Mouse (Mus musculus) retina, embryonic 14.5 days (tissue): ENCODE measurements around the gene Cltc.
"Not testable (repeated sequence)": the region's sequence is repeated elsewhere in the genome, so short reads cannot be mapped to it uniquely, and the experiment has no call there.

Experiments used
- DNase-seq: peaks from one replicate; pipeline ENCODE4 v3.0.0-alpha.2; 2015; ENCODE audit warnings: low spot score

Gene Cltc

DNA sequence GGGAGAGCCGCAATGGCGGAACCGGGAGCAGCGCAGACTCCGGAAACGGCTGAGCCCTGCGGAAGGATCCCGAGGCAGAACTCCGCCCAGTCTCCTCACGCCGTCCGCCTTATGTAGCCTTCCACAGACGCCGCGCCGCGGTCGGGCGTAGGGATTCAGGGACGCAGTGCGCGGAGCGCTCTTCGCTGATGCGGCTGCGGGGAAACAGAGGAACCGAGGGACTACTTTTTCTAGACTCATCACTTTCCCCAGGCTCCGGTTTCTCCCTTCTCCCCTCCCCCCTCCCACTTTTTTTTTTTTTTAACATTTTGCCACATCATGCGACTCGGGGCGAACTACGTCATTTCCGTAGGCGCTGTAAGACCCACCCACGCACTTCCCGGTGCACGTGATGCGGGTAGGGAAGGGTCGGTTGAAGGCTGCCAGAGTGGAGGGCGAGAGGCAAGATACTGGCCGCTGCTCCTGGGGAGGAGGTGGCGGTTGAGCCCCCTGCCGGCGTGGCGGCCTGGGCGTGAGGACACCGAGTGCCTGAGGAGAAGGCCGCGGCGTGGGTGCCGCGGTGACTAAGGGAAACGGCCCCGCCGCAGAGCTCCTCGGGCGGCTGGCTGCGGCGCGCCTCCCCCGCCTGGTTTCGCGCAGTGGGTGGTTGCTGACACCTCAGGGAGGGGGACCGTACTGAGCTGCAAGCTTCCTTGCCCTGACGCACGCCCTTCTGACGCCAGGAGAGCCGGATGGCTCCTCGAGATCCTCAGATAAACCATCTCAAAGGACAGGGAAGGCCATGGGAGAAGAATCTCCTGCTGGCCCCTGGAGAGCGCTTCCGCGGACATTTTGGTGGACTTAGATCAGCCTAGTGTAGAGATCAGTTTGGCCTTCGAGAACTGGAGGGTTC lies at the start of gene Cltc:
Gene Cltc (minus strand): TSS at position 86 of the 892 bp plus-strand sequence.
- peak; percentile 98 for DNase-seq

DNA sequence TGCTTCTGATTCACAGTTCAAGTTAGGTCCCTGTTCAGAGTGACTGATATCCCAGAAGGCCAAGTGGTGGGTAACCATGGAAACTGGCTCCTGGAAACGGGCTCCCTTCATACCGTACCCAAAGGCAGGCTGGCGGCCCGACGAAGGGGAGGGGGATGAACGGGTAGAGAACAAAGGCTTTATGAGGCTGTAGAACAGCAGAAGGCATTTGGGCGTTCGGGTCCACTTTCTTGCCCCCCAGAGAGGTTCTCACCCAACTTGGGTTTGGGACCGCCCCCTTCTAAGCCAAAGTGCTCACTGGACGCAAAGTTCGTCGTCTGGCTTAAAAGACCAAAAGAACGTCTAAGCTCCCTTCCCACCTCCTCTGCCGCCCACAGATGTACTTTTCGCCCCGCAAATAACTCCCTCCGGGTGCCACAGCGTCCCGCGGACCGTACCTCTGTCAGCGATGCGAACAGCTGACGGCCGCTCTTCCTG lies 49.7 kb upstream of the Cltc start:
- DNase-seq: peak; percentile 79

DNA sequence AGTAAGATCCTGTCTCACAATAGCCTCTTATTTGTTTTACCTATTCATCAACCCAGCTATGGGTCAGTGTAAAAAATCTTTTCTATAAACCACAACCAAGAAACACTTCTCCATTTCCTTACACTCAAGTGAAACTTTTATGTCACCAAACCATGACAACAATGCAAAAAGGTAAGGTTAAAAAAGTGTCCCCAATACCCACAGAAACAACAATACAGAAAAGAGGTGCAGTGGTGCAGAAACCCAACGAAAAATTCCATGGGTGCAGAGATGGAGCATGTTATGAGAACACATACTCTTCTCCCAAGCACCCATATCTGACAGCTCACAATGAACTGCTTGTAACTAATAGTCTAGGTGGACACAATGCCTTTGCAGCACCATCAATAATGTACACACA lies 36.8 kb upstream of the Cltc start:
- DNase-seq: no peak

DNA sequence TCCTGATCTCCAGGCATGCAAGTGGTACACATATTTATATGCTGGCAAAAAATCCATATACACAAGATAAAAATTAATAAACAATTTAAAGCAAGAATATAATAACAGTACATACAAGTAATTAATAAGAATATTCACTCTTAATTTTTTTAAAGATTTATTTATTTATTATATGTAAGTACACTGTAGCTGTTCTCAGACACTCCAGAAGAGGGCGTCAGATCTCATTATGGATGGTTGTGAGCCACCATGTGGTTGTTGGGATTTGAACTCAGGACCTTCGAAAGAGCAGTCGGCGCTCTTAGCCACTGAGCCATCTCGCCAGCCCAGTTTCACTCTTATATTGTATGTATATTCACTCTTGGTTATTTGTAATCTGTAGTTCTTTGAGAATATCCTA lies 30.1 kb upstream of the Cltc start:
- DNase-seq: not testable (repeated sequence)

DNA sequence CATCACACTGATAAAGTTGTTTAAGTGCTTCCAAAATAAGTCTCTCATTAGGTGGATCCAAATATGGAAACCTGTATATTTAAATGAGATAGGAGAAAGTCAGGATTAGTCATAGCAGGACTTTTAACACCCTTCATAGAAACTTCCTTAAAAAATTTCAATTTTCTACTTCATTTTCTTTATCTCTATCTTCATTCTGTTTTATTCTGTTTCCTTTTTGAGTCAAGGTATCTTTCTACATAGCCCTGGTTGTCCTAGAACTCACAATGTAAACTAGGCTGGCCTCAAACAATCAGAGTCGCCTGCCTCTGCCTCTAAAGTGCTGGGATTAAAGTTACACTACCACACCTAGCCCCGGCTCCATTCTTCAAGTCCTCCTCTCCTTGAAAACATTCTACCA lies 28.4 kb upstream of the Cltc start:
- DNase-seq: no peak

DNA sequence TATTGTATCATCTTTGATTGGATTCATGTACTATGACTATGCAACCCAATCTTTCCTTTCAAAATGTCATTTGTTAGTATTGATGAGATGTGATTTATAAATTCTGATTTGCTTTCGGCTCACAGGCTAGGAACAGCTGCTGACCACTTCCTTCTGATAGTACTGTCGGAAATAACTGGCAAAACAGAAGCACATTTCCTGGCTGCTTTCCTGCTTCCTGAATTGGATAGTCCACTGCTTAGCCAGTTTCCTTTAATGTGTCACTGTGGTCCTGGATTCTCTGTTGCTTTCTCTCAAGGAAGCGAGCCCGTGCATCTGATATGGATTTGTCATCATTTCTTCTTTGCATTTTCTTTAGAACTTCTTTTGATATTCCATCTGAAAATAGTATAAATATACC lies 12.5 kb upstream of the Cltc start:
- DNase-seq: no peak

DNA sequence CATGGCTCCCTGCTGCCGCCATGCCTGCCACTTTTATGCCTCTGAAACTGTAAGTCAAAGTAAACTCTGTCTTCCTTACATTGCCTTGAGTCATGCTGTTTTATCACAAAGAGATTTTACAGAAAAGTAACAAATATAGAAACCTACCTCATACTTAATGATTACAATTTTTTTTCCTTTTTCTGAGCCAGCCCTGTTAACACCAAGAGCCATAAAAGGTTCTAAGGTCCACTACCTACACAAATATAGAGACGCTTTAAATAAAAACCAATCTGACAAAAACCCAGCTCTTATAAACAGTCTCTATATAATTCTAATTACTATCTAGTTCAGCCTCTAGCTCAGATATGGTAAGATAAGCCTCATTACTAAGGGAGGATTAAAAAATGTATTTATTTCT lies 7.1 kb upstream of the Cltc start:
- no peak for DNase-seq

DNA sequence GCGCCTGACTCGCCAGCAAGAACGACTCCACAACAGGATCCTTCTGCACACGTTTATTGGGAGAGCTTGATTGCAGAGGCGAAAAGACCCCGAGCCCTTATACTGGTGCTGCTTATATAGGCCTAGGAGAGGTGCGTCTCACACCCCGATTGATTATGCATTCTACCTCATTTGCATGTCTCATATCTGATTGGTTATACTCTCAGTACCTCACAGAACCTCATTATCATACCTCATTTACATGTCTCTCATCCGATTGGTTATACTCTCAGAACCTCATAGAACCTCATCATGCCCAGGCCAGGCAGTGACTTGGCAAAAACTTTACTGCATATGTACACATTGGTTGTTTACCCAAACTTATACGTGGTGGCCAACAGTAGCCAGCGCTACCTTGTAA lies 5.8 kb upstream of the Cltc start:
- not testable (repeated sequence) for DNase-seq

DNA sequence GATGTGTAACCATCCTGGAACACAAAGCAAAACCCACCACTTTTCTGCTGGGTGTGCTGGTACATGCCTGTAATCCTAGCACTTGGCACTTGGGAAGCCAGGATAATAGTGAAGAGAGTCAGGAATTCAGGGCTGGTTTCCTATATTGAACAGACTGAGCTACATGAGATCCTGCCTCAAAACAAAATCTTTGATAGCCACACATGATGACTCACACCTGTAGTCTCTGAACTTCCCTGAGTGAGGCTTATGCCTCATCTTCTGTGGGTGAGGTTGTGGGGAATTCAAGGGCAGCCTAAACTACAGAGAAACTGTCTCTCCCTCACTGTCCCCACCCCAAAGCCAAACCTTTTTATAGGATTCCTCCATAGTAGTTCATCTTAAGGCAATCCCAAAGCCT lies 3.0 kb upstream of the Cltc start:
- DNase-seq: no peak

DNA sequence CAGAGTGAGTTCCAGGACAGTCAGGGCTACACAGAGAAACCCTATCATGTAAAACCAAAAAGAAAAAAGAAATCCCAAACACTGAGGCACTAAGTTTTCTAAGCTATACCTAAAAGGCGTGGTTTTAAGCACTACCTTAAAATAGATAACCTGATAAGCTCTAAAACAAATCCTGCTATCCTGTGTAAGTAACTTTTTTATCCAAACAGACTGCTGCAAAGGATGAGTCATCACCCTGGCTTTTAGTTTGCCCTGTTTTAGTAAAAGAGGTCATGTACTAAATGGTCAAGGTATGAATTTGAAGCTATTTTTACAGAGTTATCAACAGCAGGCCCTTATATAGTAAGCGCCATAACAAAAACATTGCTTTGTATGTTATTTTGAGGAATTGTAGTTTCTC lies 2.5 kb upstream of the Cltc start:
- no peak for DNase-seq

DNA sequence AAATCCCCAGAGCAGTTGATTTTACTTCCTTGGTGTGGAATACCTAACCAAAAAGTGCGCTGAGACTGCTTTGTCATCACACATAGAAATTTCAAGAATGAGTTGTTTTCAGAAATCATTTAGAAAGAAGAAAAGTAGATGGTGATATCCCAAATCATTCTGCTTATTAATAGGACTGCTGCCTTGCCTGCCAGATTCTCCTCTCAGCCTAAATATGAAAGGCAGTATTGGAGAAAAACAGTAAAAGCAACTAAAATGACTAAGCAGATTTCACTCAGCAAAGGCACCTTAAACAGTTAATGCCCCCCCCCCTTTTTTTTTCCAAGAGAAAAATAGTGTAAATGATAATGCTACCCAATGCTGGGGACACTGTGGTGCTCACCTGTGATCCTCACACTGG lies 1.9 kb upstream of the Cltc start:
- DNase-seq: no peak

DNA sequence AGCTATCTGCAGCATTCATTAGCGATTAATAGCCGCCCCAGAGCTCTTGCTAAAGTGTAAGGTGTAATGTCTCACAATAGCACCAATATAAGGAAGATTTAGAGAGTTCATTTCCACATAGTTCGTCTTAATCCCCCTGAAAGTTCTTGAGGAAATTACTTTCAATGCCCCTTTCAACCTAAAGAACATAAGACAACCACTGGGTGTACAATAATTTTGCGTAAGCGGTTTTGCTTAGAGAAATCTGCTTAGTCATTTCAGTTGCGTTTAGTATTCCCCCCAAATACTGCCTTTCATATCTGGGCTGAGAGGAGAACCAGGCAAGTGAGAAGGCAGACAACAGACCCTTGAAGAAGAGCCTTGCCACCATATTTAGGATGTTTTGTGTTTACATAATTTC lies 1.2 kb upstream of the Cltc start:
- peak; percentile 1 for DNase-seq

DNA sequence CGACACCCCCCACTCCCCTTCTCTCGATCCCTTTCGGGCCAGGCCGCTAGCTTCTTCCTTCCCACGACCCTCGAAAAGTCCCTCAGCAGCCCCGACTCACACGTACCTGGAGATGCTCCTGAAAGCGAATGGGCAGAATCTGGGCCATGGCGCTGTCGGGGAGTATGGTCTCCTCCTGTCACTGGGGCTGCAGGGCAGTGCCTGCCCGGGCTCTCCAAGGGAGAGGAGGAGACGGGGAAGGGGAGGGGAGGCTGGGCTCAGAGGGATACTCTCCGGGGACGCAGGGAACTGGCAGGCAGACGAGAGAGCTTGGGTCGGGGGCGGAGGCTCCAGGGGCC lies 254 bp downstream of the Cltc start:
- no peak for DNase-seq

DNA sequence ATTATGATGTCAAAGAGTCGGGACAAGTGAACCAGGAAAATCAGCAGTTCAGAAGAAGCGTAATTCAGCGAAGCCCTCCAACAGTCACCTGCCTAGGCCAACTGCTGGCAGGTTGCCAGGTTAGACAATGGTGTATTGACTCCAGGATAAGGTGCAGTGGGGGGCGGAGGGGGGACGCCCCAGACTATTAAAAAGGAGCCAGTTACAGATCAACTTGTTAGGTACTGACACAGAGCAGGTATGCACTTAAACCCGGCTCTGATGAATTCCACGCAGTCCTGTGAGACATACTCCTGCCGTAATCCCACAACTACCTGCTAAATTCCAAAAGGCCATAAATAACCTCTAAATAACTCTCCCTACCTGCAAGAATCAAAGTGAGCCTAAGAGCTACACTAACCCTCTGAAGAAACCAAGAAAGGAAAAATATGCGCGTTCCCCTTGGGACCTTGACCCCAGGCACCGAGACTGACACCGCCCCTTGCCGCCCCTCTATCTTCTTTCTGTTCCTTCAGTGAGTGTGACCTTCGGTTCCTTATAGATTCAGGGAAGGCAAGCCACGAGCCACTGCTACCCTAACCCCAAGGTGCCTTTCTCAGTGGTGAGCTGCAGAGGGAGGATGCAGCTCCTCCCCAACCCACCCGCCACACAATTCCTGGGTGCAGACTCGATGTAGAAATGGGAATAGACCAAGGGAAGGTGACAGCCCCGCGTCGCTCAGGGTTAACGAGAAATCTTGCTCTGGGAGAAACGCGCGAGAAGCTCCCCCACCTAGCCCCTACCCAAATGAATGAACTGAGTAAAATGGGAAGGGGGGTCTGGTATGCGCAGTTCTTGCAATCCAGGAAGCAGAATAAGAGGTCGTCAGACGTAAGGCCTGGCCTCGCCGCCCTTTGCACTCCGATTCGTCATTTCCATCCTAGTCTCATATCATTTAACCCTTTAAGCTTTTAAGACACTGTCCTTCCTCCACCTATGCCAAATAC lies 916 bp downstream of the Cltc start:
- peak; percentile 64 for DNase-seq

DNA sequence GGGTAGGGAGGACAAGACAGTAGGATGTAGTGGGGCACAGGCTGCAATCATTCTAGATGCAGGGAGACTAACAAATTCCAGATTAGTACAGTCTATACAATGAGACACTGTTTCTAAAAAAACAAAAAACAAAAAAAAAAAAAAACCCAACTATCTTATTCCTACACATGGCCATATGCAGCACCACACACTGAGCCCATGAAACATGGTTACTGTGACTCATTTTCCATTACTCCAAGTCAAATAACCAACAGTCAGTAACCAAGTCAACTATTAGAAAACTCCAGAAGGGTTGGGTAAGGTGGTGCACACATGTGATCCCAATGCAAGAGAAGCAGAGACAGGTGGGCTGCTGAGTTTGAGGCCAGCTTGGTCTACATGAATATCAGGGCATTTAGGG lies 5.0 kb downstream of the Cltc start:
- no peak for DNase-seq

DNA sequence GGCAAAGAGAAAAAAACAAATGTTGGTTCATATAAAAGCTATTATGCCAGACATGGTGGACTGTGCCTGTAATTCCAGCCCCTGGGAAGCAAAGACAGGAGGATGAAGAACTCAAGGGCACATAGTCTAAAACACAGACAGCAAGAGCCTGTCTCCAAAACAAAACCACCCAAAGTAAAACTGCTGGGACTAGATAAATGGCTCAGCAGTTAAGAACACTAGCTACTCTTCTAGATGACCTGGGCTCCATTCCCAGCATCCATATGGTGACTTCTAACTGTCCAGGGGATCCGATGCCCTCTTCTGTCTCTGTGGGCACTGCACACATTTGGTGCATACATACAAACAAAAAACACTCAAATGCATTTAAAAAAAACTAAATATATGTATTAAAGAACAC lies 6.4 kb downstream of the Cltc start:
- DNase-seq: no peak

DNA sequence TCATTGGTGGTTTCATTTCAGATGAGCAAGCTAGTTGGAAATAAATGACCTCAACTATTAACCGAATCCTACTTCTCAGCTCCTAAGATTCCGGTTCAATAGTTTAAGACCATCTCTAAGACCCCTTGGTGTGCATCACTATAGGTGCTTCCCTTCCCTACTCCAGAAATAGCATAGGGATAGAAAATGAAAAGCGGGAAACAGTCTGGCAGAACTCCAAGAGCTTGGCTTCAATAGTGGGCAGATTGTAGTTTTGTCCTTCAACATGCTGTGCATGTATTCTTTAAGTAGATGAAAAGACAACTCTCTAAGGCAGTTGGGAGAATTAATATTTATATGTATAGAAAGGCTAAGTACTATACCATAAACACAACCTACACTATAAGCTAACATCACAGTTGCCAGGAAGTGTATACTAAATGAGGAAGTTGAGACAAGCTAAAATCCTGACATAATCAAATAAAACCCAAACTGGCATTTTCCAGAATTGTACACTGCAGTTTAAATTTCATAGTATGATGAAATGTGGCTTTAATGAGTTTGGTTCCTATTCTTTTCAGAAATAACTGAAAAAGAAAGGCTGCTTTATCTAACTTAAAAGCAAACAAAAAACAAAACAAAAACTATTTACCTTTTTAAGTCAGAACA lies 7.5 kb downstream of the Cltc start:
- no peak for DNase-seq

DNA sequence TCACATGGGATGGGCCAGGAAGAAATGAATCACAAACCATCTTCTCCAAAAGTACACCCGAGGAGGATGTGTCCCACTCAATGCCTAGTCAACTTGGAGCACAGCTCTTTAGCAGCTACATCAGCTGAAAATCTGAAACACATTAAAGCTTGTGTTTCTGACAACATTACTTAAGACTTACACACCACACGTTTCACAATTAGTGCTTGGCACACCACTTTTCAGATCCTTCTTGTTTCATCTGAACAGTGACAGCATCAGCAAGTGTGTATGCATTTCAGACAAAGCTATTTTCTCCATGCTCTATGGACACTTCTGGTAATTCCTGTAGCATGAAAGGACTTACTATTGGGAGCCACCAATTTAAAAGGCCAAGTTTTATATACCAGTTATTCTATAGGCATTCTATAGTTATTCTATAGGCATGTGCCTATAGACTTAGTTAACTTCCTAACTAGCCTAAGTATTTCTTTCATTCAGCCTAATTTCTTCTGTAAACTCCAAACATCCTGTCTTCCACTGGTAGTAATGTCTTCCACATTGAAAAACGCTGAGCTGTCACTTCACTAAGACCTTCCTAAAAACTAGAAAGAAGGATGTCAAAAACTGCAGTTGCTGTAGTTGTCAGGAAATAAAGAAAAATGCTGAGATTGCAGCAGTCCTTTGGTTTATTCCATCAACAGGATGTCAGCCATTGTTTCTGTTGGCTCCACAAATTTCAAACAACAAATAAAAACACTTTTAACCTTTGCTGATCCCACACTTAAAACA lies 11.5 kb downstream of the Cltc start:
- no peak for DNase-seq

DNA sequence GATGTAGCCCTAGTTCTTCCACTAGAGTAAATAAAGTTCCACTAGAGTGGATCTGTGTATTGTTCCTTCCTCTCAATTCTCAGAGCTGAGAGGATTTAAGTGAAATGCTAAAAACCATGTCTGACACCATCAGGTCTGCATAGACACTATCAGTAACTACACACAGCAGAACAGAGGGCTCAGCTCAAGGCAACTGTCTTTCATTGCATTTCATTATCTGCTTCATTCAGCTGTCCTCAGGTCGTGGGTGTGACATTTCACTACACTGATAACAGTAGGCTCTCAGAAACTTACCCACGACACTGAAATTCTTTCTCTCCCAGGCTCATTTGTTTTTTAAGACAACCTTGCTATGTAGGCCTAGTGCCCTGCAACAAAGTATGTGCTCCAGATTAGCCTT lies 14.8 kb downstream of the Cltc start:
- no peak for DNase-seq

DNA sequence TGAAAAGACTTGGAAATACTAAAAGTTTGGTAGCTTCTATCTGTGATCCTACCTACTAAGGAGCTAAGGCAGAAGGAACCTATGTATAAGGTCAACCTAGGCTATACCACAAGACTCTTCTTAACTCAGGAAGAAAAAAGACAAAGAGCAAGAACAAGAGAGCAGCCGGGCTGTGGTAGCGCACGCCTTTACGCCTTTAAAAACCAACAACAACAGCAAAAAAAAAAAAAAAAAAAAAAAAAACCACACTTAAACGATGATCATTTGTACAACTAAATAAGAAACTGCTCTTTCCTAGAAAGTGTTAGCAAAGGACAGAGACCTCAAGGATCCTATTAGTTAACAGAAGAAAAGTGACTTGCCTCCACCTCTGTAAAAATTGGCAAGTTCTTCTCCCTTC lies 15.9 kb downstream of the Cltc start:
- DNase-seq: no peak

DNA sequence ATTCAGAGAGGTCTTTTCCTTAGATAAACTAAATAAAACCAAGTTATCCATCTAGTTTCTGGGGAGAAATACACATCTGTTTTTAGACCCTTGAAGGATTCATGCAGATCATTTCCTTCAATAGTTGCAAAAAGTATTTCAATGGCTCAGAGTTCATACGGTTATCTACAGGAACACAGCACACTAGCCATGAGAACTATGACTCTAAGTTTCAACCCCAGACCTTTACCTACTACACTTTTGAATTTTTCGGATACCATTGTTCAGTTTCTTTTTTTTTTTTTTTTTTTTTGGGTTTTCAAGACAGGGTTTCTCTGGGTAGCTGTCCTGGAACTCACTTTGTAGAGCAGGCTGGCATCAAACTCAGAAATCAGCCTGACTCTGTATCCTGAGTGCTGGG lies 17.9 kb downstream of the Cltc start:
- no peak for DNase-seq

DNA sequence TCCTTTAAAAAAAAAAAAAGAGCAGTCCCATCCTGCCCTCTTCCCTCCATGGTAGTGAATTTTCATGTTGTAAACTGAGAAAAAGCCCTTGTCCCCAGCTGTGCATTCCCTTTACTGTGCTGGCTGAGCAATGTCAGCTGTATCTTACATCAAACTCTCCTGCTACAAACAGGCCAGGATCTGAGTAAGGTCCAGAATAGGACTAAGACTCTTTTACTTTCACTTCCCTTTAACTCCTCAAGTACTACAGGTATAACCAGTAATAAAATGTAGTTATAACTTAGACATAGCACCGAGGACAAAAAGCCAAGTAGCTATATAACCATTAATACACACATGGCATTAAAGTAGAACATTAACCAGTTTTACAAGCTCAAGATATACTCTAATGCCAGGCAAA lies 18.4 kb downstream of the Cltc start:
- no peak for DNase-seq
